In genomic region chr6:101585871-101586270, GRCm38 (mm10) we compare ENCODE assay signal across 22 mouse cellular contexts.
DNase-seq lines count a peak whose midpoint lies in the region; ATAC-seq and TF ChIP-seq lines count a peak whose summit lies in the region.
"Had no signal": no experiment of that assay in that cellular context is flagged by ENCODE, and none has a peak within 500 bp of the region (broad histone marks: within the 10 kb centered on the region; RNA-seq: fewer than 3 reads in every experiment).

No protein-coding gene starts in this region.

- H3K4me1 ChIP-seq in ES-Bruce4 (ENCODE audit: control insufficient read depth, insufficient read depth, low read length) (no peaks in the 10 kb centered on the region), ES-E14 (ENCODE audit: control insufficient read depth in 2 of 2, insufficient read depth in 2 of 2, low read length in 2 of 2, poor library complexity in 1 of 2) (no peaks in the 10 kb centered on the region)
- H3K4me1 ChIP-seq in embryonic facial prominence, embryonic 10.5 days = no peaks in the 10 kb centered on the region
- H3K4me1 ChIP-seq: embryonic facial prominence, embryonic 13.5 days; embryonic facial prominence, embryonic 15.5 days; forebrain, embryonic 13.5 days; forebrain, embryonic 15.5 days had no signal

- H3K4me3 ChIP-seq in ES-Bruce4 (ENCODE audit: low read depth, low read length) (peak overlapping the region; percentile 77), ES-E14 (ENCODE audit: insufficient read depth in 1 of 2, low read depth in 1 of 2, low read length in 2 of 2, poor library complexity in 1 of 2, severe bottlenecking in 1 of 2) (peak overlapping the region; percentile 72 to 77)
- H3K4me3 ChIP-seq in embryonic facial prominence, embryonic 10.5 days = no peak overlapping the region
- H3K4me3 ChIP-seq: embryonic facial prominence, embryonic 13.5 days; embryonic facial prominence, embryonic 15.5 days; forebrain, embryonic 13.5 days; forebrain, embryonic 15.5 days had no signal

- WGBS in embryonic facial prominence, embryonic 10.5 days = 80% methylated on average over 16 of the region's 16 CpGs

- no peak for TF ChIP-seq POLR2A in ES-Bruce4 (IDR thresholded peaks at IDR 0.05; ENCODE audit: insufficient read depth, low read length)

- DNase-seq in 3134 (ENCODE audit: extremely low read depth, insufficient read length, low spot score) (peak; percentile 1), ES-E14 (ENCODE audit: low read depth, low spot score) (peak; percentile 46), WW6 (ENCODE audit: low read depth, low spot score) (peak; percentile 45)
- DNase-seq in heart, postnatal 14 days = no peak
- DNase-seq in embryonic facial prominence, embryonic 10.5 days (ENCODE audit: low spot score) = no peak
- no peak for DNase-seq in right cerebral cortex, postnatal 10 days (ENCODE audit: low spot score in 2 of 2)
- DNase-seq: adrenal gland, adult 8-10 months; adrenal gland, postnatal 14 days; adrenal gland, postnatal 36 days; cerebellum, adult 11-12 months; cerebellum, adult 2 months; cerebellum, adult 9-10 months; cerebellum, postnatal 10 days; cerebellum, postnatal 25 days; forebrain, postnatal 0 days had no signal

- no peak for TF ChIP-seq EP300 in ES-Bruce4 (IDR thresholded peaks at IDR 0.05; ENCODE audit: insufficient read depth, low read depth, low read length)

- H3K27me3 ChIP-seq in ES-Bruce4 (ENCODE audit: control insufficient read depth, insufficient read depth, low read length, poor library complexity, severe bottlenecking) = no peaks in the 10 kb centered on the region
- H3K27me3 ChIP-seq in embryonic facial prominence, embryonic 10.5 days (replicated peaks; ENCODE audit: low read depth, poor library complexity, severe bottlenecking) = no peaks in the 10 kb centered on the region
- H3K27me3 ChIP-seq: embryonic facial prominence, embryonic 13.5 days; embryonic facial prominence, embryonic 15.5 days; forebrain, embryonic 13.5 days; forebrain, embryonic 15.5 days had no signal

- peak overlapping the region; percentile 67 for H3K9ac ChIP-seq in ES-Bruce4 (ENCODE audit: low read depth, poor library complexity, severe bottlenecking)
- H3K9ac ChIP-seq in ES-E14 (ENCODE audit: insufficient read depth, low read depth, low read length, poor library complexity, severe bottlenecking) = peak overlapping the region; percentile 82
- H3K9ac ChIP-seq: embryonic facial prominence, embryonic 13.5 days; embryonic facial prominence, embryonic 15.5 days; forebrain, embryonic 13.5 days; forebrain, embryonic 15.5 days; forebrain, postnatal 0 days had no signal

- TF ChIP-seq CTCF in ES-Bruce4 (IDR thresholded peaks at IDR 0.05; ENCODE audit: low read depth, low read length) = no peak

- H3K27ac ChIP-seq in ES-Bruce4 (ENCODE audit: insufficient read depth, low read length) (no peak overlapping the region), ES-E14 (ENCODE audit: insufficient read depth, low read depth, low read length, poor library complexity, severe bottlenecking) (no peak overlapping the region)
- no peak overlapping the region for H3K27ac ChIP-seq in embryonic facial prominence, embryonic 10.5 days (replicated peaks)
- H3K27ac ChIP-seq: embryonic facial prominence, embryonic 13.5 days; embryonic facial prominence, embryonic 15.5 days; forebrain, embryonic 13.5 days; forebrain, embryonic 15.5 days had no signal

- in situ Hi-C loops in ES-E14 (cut with MboI; ENCODE audit: low sequenced_read_pairs in 2 of 2, unreplicated experiment in 2 of 2) = no loop called here

- no peak for ATAC-seq in erythroblast, adult 5-6 weeks (replicated peaks; ENCODE audit: low FRiP score, poor library complexity, severe bottlenecking)
- ATAC-seq: activated CD4-positive, CD25-positive, alpha-beta regulatory T cell, adult 4 months; forebrain, embryonic 13.5 days; forebrain, embryonic 15.5 days; forebrain, postnatal 0 days had no signal

- intact Hi-C loops in heart, postnatal 14 days (cut with DNase I) = no loop called here

- H3K9me3 ChIP-seq in ES-Bruce4 (replicated peaks; ENCODE audit: control insufficient read depth, insufficient read depth, low read length, poor library complexity, severe bottlenecking) (no peaks in the 10 kb centered on the region), ES-E14 (ENCODE audit: control insufficient read depth, insufficient read depth, low read depth, low read length) (no peaks in the 10 kb centered on the region)
- no peaks in the 10 kb centered on the region for H3K9me3 ChIP-seq in embryonic facial prominence, embryonic 10.5 days
- H3K9me3 ChIP-seq: embryonic facial prominence, embryonic 13.5 days; embryonic facial prominence, embryonic 15.5 days; forebrain, embryonic 13.5 days; forebrain, embryonic 15.5 days had no signal

- H3K36me3 ChIP-seq in ES-Bruce4 (ENCODE audit: control insufficient read depth, insufficient read depth, low read length, poor library complexity, severe bottlenecking) = no peaks in the 10 kb centered on the region
- no peaks in the 10 kb centered on the region for H3K36me3 ChIP-seq in ES-E14 (ENCODE audit: control insufficient read depth, insufficient read depth, low read length, poor library complexity, severe bottlenecking)
- H3K36me3 ChIP-seq in embryonic facial prominence, embryonic 10.5 days (replicated peaks) = no peaks in the 10 kb centered on the region
- H3K36me3 ChIP-seq: embryonic facial prominence, embryonic 13.5 days; embryonic facial prominence, embryonic 15.5 days; forebrain, embryonic 15.5 days had no signal

TF ChIP-seq in ES-E14, 5 proteins besides CTCF, POLR2A, EP300 and RAD21:
- TF ChIP-seq ZC3H11A (IDR thresholded peaks at IDR 0.05; ENCODE audit: borderline replicate concordance, low read depth, low read length) = no peak
- 0 out of 2 replicates have a peak, but pooled peaks have one; percentile 35 for TF ChIP-seq CHD2 (IDR thresholded peaks at IDR 0.05; ENCODE audit: low read depth, low read length)
TF ChIP-seq in ES-E14: peak in this region for 1.

Comparison
In these comparisons a context has a peak if more than half of its experiments do, and no peak if none do; other contexts are left out.
1. DNase-seq: peak in 3134 (single experiment), ES-E14 (single experiment) and WW6 (single experiment); none in heart, postnatal 14 days (0 of 2), embryonic facial prominence, embryonic 10.5 days (single experiment) and right cerebral cortex, postnatal 10 days (0 of 2).